In genomic region chr11:95000548-95000947, GRCm38 (mm10) we compare ENCODE assay signal across 9 mouse cellular contexts. TPM values are rescaled to one million over a fixed set of nuclear protein-coding genes. Genes with fewer than 3 reads are reported as not detected.
DNase-seq lines count a peak whose midpoint lies in the region; ATAC-seq and TF ChIP-seq lines count a peak whose summit lies in the region.
"Had no signal": no experiment of that assay in that cellular context is flagged by ENCODE, and none has a peak within 500 bp of the region (broad histone marks: within the 10 kb centered on the region; RNA-seq: fewer than 3 reads in every experiment).

No protein-coding gene starts in this region.

- no peaks in the 10 kb centered on the region for H3K27me3 ChIP-seq in heart, postnatal 0 days (ENCODE audit: control insufficient read depth, insufficient read depth, low read length)
- H3K27me3 ChIP-seq in limb, embryonic 10.5 days (ENCODE audit: low read depth, poor library complexity, severe bottlenecking): no peaks in the 10 kb centered on the region
- no peaks in the 10 kb centered on the region for H3K27me3 ChIP-seq in midbrain, embryonic 10.5 days (ENCODE audit: low read depth, poor library complexity, severe bottlenecking)
- H3K27me3 ChIP-seq: CH12.LX had no signal

- ATAC-seq in common myeloid progenitor, adult 5-6 weeks (replicated peaks; ENCODE audit: low read depth, poor library complexity, severe bottlenecking): peak; percentile 33
- no peak for ATAC-seq in heart, postnatal 0 days (ENCODE audit: insufficient read depth, low read depth)

- DNase-seq in gastrocnemius, adult 2 months: peak; percentile 59
- no peak for DNase-seq in gastrocnemius, postnatal 4 days (ENCODE audit: low spot score in 2 of 2)
- no peak for DNase-seq in heart, postnatal 0 days (ENCODE audit: low spot score)
- no peak for DNase-seq in limb, embryonic 10.5 days (ENCODE audit: low spot score)
- DNase-seq in midbrain, embryonic 10.5 days (ENCODE audit: low spot score): no peak
- DNase-seq in retina, postnatal 1 day: no peak
- no peak for DNase-seq in adipocyte (ENCODE audit: low spot score)

- H3K9ac ChIP-seq in heart, postnatal 0 days (replicated peaks; ENCODE audit: low read depth, low read length): no peak overlapping the region

- intact Hi-C loops in gastrocnemius, adult 2 months (cut with DNase I): loop anchor here (2.0 kb wide), 1 partner anchor 62 kb away; no protein-coding TSS in a partner anchor

- 23% methylated on average over 4 of the region's 4 CpGs for WGBS in heart, postnatal 0 days
- 35% methylated on average over 4 of the region's 4 CpGs for WGBS in limb, embryonic 10.5 days
- WGBS in midbrain, embryonic 10.5 days: 59% methylated on average over 4 of the region's 4 CpGs

- no peak overlapping the region for H3K4me2 ChIP-seq in heart, postnatal 0 days (ENCODE audit: low read depth, low read length)

- no peaks in the 10 kb centered on the region for H3K9me3 ChIP-seq in heart, postnatal 0 days (replicated peaks; ENCODE audit: control insufficient read depth, low read length)
- H3K9me3 ChIP-seq in limb, embryonic 10.5 days (replicated peaks): no peaks in the 10 kb centered on the region
- H3K9me3 ChIP-seq in midbrain, embryonic 10.5 days (replicated peaks): no peaks in the 10 kb centered on the region

- peak overlapping the region; percentile 50 for H3K4me3 ChIP-seq in gastrocnemius, adult 2 months
- no peak overlapping the region for H3K4me3 ChIP-seq in heart, postnatal 0 days (ENCODE audit: low read depth, low read length)
- H3K4me3 ChIP-seq in limb, embryonic 10.5 days: no peak overlapping the region
- peak overlapping the region; percentile 14; the same call in 1 of the 2 replicates for H3K4me3 ChIP-seq in midbrain, embryonic 10.5 days

- no peak for TF ChIP-seq CTCF in gastrocnemius, adult 2 months (IDR thresholded peaks at IDR 0.05)
- no peak for TF ChIP-seq CTCF in heart, postnatal 0 days (IDR thresholded peaks at IDR 0.05; ENCODE audit: low read depth)

- no peak for TF ChIP-seq EP300 in heart, postnatal 0 days (IDR thresholded peaks at IDR 0.05; ENCODE audit: low read depth)

- H3K36me3 ChIP-seq in heart, postnatal 0 days (replicated peaks; ENCODE audit: control insufficient read depth, insufficient read depth, low read length): peaks cover 75% of the 10 kb centered on the region
- peaks cover 99% of the 10 kb centered on the region for H3K36me3 ChIP-seq in limb, embryonic 10.5 days
- peaks cover 99% of the 10 kb centered on the region for H3K36me3 ChIP-seq in midbrain, embryonic 10.5 days

- H3K4me1 ChIP-seq in heart, postnatal 0 days (ENCODE audit: control insufficient read depth, insufficient read depth): peaks cover 9% of the 10 kb centered on the region
- peaks cover 35% of the 10 kb centered on the region for H3K4me1 ChIP-seq in limb, embryonic 10.5 days
- H3K4me1 ChIP-seq in midbrain, embryonic 10.5 days: peaks cover 47% of the 10 kb centered on the region

- peak overlapping the region; percentile 93 for H3K27ac ChIP-seq in gastrocnemius, adult 2 months
- peak overlapping the region; percentile 21; the same call in 1 of the 2 replicates for H3K27ac ChIP-seq in heart, postnatal 0 days (ENCODE audit: low read depth)
- H3K27ac ChIP-seq in limb, embryonic 10.5 days: peak overlapping the region; percentile 53
- peak overlapping the region; percentile 71 for H3K27ac ChIP-seq in midbrain, embryonic 10.5 days (replicated peaks)

RNA-seq across cellular contexts. Expression of gene Samd14, which starts 9.1 kb away (rescaled TPM):
- under 1 TPM; 0.28 to 0.42 TPM for total RNA-seq in gastrocnemius, adult 2 months (2021)
- 10 to 100 TPM; 10.8 to 11.4 TPM for total RNA-seq in gastrocnemius, postnatal 4 days (2021)
- total RNA-seq in common myeloid progenitor, adult 5-6 weeks (2017): 15.5 and 16.6 TPM in 2 replicates
- 6.2 and 9.5 TPM in 2 replicates for total RNA-seq in heart, postnatal 0 days (2014; rRNA removed; ENCODE audit: low replicate concordance)
- polyA plus RNA-seq in heart, postnatal 0 days (2015; fragmentation: Nextera tagmentation; extraction: Ambion mirVana): 4.6 and 4.8 TPM in 2 replicates
- 29.7 and 39.2 TPM in 2 replicates for polyA plus RNA-seq in limb, embryonic 10.5 days (2016; fragmentation: Nextera tagmentation; extraction: Ambion mirVana)
- polyA plus RNA-seq in midbrain, embryonic 10.5 days (2016; fragmentation: Nextera tagmentation; extraction: Ambion mirVana): 40.8 and 58.6 TPM in 2 replicates

RNA-seq across cellular contexts. Expression of gene Ppp1r9b, which starts 9.7 kb away (rescaled TPM):
- total RNA-seq in gastrocnemius, adult 2 months (2021): 10 to 100 TPM; 18.3 to 25.7 TPM
- total RNA-seq in gastrocnemius, postnatal 4 days (2021): 10 to 100 TPM; 64.9 to 69.2 TPM
- total RNA-seq in common myeloid progenitor, adult 5-6 weeks (2017): 145 and 164 TPM in 2 replicates
- 27.6 and 38.6 TPM in 2 replicates for total RNA-seq in heart, postnatal 0 days (2014; rRNA removed; ENCODE audit: low replicate concordance)
- 4.5 and 4.7 TPM in 2 replicates for polyA plus RNA-seq in heart, postnatal 0 days (2015; fragmentation: Nextera tagmentation; extraction: Ambion mirVana)
- polyA plus RNA-seq in limb, embryonic 10.5 days (2016; fragmentation: Nextera tagmentation; extraction: Ambion mirVana): 9.9 and 10.8 TPM in 2 replicates
- polyA plus RNA-seq in midbrain, embryonic 10.5 days (2016; fragmentation: Nextera tagmentation; extraction: Ambion mirVana): 8.6 and 9.0 TPM in 2 replicates

RNA-seq across cellular contexts. Expression of gene Sgca, which starts 24.4 kb away (rescaled TPM):
- 100 to 1,000 TPM; 252 to 278 TPM for total RNA-seq in gastrocnemius, adult 2 months (2021)
- total RNA-seq in gastrocnemius, postnatal 4 days (2021): 100 to 1,000 TPM; 169 to 222 TPM
- total RNA-seq in common myeloid progenitor, adult 5-6 weeks (2017): not detected in 2 replicates
- 47.5 and 313 TPM in 2 replicates for total RNA-seq in heart, postnatal 0 days (2014; rRNA removed; ENCODE audit: low replicate concordance)
- 62.2 and 62.4 TPM in 2 replicates for polyA plus RNA-seq in heart, postnatal 0 days (2015; fragmentation: Nextera tagmentation; extraction: Ambion mirVana)
- polyA plus RNA-seq in limb, embryonic 10.5 days (2016; fragmentation: Nextera tagmentation; extraction: Ambion mirVana): 0.23 TPM in 1 of 2 replicates, not detected in the other
- 0.20 TPM in 1 of 2 replicates, not detected in the other for polyA plus RNA-seq in midbrain, embryonic 10.5 days (2016; fragmentation: Nextera tagmentation; extraction: Ambion mirVana)

RNA-seq across cellular contexts. Expression of gene Hils1, which starts 33.2 kb away (rescaled TPM):
- total RNA-seq in gastrocnemius, adult 2 months (2021): not detected
- total RNA-seq in gastrocnemius, postnatal 4 days (2021): not detected
- not detected in 2 replicates for total RNA-seq in common myeloid progenitor, adult 5-6 weeks (2017)
- total RNA-seq in heart, postnatal 0 days (2014; rRNA removed; ENCODE audit: low replicate concordance): not detected in 2 replicates
- 0.27 TPM in 1 of 2 replicates, not detected in the other for polyA plus RNA-seq in heart, postnatal 0 days (2015; fragmentation: Nextera tagmentation; extraction: Ambion mirVana)
- not detected in 2 replicates for polyA plus RNA-seq in limb, embryonic 10.5 days (2016; fragmentation: Nextera tagmentation; extraction: Ambion mirVana)
- not detected in 2 replicates for polyA plus RNA-seq in midbrain, embryonic 10.5 days (2016; fragmentation: Nextera tagmentation; extraction: Ambion mirVana)
- total RNA-seq: CH12.LX had no signal

RNA-seq across cellular contexts. Expression of gene Pdk2, which starts 40.6 kb away (rescaled TPM):
- 100 to 1,000 TPM; 471 to 485 TPM for total RNA-seq in gastrocnemius, adult 2 months (2021)
- total RNA-seq in gastrocnemius, postnatal 4 days (2021): 100 to 1,000 TPM; 254 to 274 TPM
- total RNA-seq in common myeloid progenitor, adult 5-6 weeks (2017): 1.7 and 3.7 TPM in 2 replicates
- total RNA-seq in heart, postnatal 0 days (2014; rRNA removed; ENCODE audit: low replicate concordance): 121 and 168 TPM in 2 replicates
- 179 and 186 TPM in 2 replicates for polyA plus RNA-seq in heart, postnatal 0 days (2015; fragmentation: Nextera tagmentation; extraction: Ambion mirVana)
- 9.8 and 21.2 TPM in 2 replicates for polyA plus RNA-seq in limb, embryonic 10.5 days (2016; fragmentation: Nextera tagmentation; extraction: Ambion mirVana)
- polyA plus RNA-seq in midbrain, embryonic 10.5 days (2016; fragmentation: Nextera tagmentation; extraction: Ambion mirVana): 9.7 and 15.3 TPM in 2 replicates
- total RNA-seq: CH12.LX had no signal

Comparison
In these comparisons a context has a peak if more than half of its experiments do, and no peak if none do; other contexts are left out.
1. H3K27ac ChIP-seq: peak in every context shown above with its lines; median percentile 93 in gastrocnemius, adult 2 months; 71 in midbrain, embryonic 10.5 days; 53 in limb, embryonic 10.5 days; 21 in heart, postnatal 0 days.
2. H3K4me3 ChIP-seq: peak in gastrocnemius, adult 2 months (single experiment) and midbrain, embryonic 10.5 days (single experiment); none in heart, postnatal 0 days (single experiment) and limb, embryonic 10.5 days (single experiment).
3. RNA of gene Sgca, which starts 24.4 kb away (total RNA-seq): 47.5 to 313 TPM in heart, postnatal 0 days, 252 to 278 TPM in gastrocnemius, adult 2 months and 169 to 222 TPM in gastrocnemius, postnatal 4 days; not detected in common myeloid progenitor, adult 5-6 weeks; every median in the first group is over 10 times any median in the second.